Mouse (Mus musculus): ENCODE data around the gene Asah2.
A peak's percentile ranks its signal among the peaks of the same experiment; 100 is the strongest.
"Not testable (repeated sequence)": the region's sequence is repeated elsewhere in the genome, so short reads cannot be mapped to it uniquely, and the experiment has no call there.

Gene Asah2

GRCm38 (mm10) chr19:32119666-32120065, 11.7 kb upstream of the Asah2 start:
- no peak for DNase-seq (ENCODE audit: low read depth, low spot score)
- Histone ChIP-seq H3K36me3 (ENCODE audit: control insufficient read depth, insufficient read depth, low read length, poor library complexity, severe bottlenecking) (peaks cover 3% of the 10 kb centered on the region; the same call in 1 of the 2 replicates), H3K27me3 (ENCODE audit: control insufficient read depth, insufficient read depth, low read length, poor library complexity, severe bottlenecking) (no peaks in the 10 kb centered on the region)

GRCm38 (mm10) chr19:32118496-32118895, 10.5 kb upstream of the Asah2 start:
- H3K36me3 ChIP-seq (ENCODE audit: control insufficient read depth, insufficient read depth, low read length, poor library complexity, severe bottlenecking), result no peaks in the 10 kb centered on the region; the same call in 1 of the 2 replicates
- no peak for DNase-seq (ENCODE audit: low read depth, low spot score)

GRCm38 (mm10) chr19:32117484-32118018, 9.5 kb upstream of the Asah2 start:
- peak; percentile 49 for DNase-seq (ENCODE audit: low read depth, low spot score)
- no peaks in the 10 kb centered on the region; the same call in 1 of the 2 replicates for H3K36me3 ChIP-seq (ENCODE audit: control insufficient read depth, insufficient read depth, low read length, poor library complexity, severe bottlenecking)

More at GRCm38 (mm10) chr19:32118496-32118895, 10.5 kb upstream of the Asah2 start:
- H3K27me3 ChIP-seq (ENCODE audit: control insufficient read depth, insufficient read depth, low read length, poor library complexity, severe bottlenecking), result no peaks in the 10 kb centered on the region

GRCm38 (mm10) chr19:32111866-32112790, 4.1 kb upstream of the Asah2 start:
- peak; percentile 58 for DNase-seq (ENCODE audit: low read depth, low spot score)
- Histone ChIP-seq H3K36me3 (ENCODE audit: control insufficient read depth, insufficient read depth, low read length, poor library complexity, severe bottlenecking) (no peaks in the 10 kb centered on the region), H3K27me3 (ENCODE audit: control insufficient read depth, insufficient read depth, low read length, poor library complexity, severe bottlenecking) (no peaks in the 10 kb centered on the region)

More at GRCm38 (mm10) chr19:32117484-32118018, 9.5 kb upstream of the Asah2 start:
- no peaks in the 10 kb centered on the region for H3K27me3 ChIP-seq (ENCODE audit: control insufficient read depth, insufficient read depth, low read length, poor library complexity, severe bottlenecking)

- no peak for DNase-seq (ENCODE audit: low read depth, low spot score)
- Histone ChIP-seq H3K27me3 (ENCODE audit: control insufficient read depth, insufficient read depth, low read length, poor library complexity, severe bottlenecking) (no peaks in the 10 kb centered on the region), H3K36me3 (ENCODE audit: control insufficient read depth, insufficient read depth, low read length, poor library complexity, severe bottlenecking) (no peaks in the 10 kb centered on the region)
These were observed 1.3 kb downstream of the Asah2 start for GRCm38 (mm10) chr19:32106750-32107149.

DNA sequence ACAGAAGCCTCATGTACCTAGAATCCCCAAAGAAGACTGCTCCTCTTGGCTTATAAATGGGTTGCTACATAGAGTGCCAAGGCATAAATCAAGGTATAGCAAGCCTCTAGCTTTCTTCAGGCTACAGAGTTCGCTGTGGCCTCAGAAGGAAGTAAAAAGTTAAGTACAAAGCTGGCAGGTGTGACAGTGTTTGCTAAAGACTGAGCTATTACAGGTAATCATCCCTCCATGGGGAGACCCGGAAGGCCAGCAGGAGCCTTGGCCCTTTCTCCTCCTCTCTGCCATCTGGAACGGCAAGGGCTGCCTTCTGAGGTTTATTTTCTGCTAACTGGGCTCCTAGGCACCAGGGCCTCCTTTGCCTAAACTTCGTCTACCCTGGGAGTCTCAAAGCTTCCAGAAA, 3.8 kb downstream of the Asah2 start:
- no peak for DNase-seq (ENCODE audit: low read depth, low spot score)

GRCm38 (mm10) chr19:32102976-32103300, 5.1 kb downstream of the Asah2 start:
- DNase-seq (ENCODE audit: low read depth, low spot score), result no peak
- H3K36me3 ChIP-seq (ENCODE audit: control insufficient read depth, insufficient read depth, low read length, poor library complexity, severe bottlenecking), result no peaks in the 10 kb centered on the region
- no peaks in the 10 kb centered on the region for H3K27me3 ChIP-seq (ENCODE audit: control insufficient read depth, insufficient read depth, low read length, poor library complexity, severe bottlenecking)

More for the DNA sequence above, 3.8 kb downstream of the Asah2 start:
- Histone ChIP-seq H3K36me3 (ENCODE audit: control insufficient read depth, insufficient read depth, low read length, poor library complexity, severe bottlenecking) (no peaks in the 10 kb centered on the region), H3K27me3 (ENCODE audit: control insufficient read depth, insufficient read depth, low read length, poor library complexity, severe bottlenecking) (no peaks in the 10 kb centered on the region)

DNA sequence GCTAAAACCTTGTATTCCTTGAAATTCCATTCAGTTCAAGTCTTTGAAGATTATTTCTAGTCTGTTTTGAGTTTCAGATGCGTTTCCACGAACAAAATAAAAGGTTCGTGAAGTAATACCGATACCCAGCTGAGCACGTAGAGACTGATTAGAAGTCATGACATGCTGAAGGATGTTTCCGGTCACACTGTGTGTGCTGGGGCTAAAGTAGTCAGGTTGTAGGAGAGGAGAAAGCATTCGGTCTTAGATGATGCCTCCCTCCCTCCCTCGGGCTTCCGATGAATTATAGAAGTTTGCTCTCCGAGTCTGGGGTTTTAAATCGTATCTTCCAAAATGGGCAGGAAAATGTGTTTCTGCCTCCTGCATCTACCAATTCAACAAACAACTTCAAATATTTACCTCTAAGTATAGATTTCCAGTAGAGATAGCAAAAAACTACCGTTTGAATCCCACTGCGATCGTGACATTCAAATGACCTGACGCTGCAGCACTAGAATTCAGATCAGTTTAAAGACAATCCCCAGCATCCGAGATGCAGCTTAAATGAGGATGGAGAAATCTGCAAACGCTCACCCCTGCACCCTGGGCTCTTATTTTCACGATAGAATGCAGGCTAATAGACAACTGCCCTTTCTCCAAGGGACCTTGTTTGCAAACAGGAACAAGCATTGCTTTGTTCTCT, 5.6 kb downstream of the Asah2 start:
- DNase-seq (ENCODE audit: low read depth, low spot score), result no peak
- H3K36me3 ChIP-seq (ENCODE audit: control insufficient read depth, insufficient read depth, low read length, poor library complexity, severe bottlenecking), result no peaks in the 10 kb centered on the region
- H3K27me3 ChIP-seq (ENCODE audit: control insufficient read depth, insufficient read depth, low read length, poor library complexity, severe bottlenecking), result no peaks in the 10 kb centered on the region

- no peaks in the 10 kb centered on the region for H3K27me3 ChIP-seq (ENCODE audit: control insufficient read depth, insufficient read depth, low read length, poor library complexity, severe bottlenecking)
- H3K36me3 ChIP-seq (ENCODE audit: control insufficient read depth, insufficient read depth, low read length, poor library complexity, severe bottlenecking), result no peaks in the 10 kb centered on the region
- no peak for DNase-seq (ENCODE audit: low read depth, low spot score)
These were observed 9.4 kb downstream of the Asah2 start for GRCm38 (mm10) chr19:32098582-32098981.

GRCm38 (mm10) chr19:32092358-32092757, 15.7 kb downstream of the Asah2 start:
- no peaks in the 10 kb centered on the region for H3K27me3 ChIP-seq (ENCODE audit: control insufficient read depth, insufficient read depth, low read length, poor library complexity, severe bottlenecking)
- H3K36me3 ChIP-seq (ENCODE audit: control insufficient read depth, insufficient read depth, low read length, poor library complexity, severe bottlenecking), result no peaks in the 10 kb centered on the region
- no peak for DNase-seq (ENCODE audit: low read depth, low spot score)

DNA sequence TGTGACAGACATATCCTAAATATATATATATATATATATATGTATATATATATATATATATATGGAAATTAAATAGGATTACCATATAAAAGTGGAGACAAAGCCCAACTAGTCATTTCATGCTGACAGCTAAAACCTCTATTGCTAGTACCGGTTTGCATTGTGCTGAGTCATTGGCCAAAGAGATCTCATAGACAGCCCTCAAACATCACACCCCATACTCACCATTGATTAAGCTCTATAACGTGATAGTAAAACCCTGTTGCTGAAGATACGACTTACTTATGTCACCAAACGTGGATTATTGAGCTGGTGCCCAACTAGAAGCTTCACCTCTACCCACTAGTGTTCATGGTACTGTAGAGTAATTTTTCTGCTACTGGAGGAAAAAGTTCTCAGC, 17.2 kb downstream of the Asah2 start:
- no peaks in the 10 kb centered on the region for H3K36me3 ChIP-seq (ENCODE audit: control insufficient read depth, insufficient read depth, low read length, poor library complexity, severe bottlenecking)
- H3K27me3 ChIP-seq (ENCODE audit: control insufficient read depth, insufficient read depth, low read length, poor library complexity, severe bottlenecking), result no peaks in the 10 kb centered on the region
- DNase-seq (ENCODE audit: low read depth, low spot score), result no peak

DNA sequence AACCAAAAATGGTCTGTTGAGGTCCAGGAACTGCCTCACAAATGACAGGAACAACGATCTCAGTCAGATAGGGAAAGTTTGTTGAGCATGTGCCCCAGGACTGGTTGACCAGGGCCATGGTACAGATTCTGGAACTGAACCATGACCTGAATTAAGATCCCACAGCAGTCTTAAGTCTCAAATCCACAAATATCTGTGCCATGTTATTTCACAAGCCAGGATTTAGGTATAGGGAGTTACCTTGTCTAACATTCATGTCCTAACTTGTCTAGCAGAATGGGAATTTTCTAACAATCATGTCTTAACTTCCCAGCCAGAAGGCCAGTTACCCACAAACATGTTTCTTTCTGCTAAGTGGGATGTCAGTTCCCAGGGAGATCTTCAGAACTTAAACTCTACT, 19.4 kb downstream of the Asah2 start:
- no peaks in the 10 kb centered on the region for H3K36me3 ChIP-seq (ENCODE audit: control insufficient read depth, insufficient read depth, low read length, poor library complexity, severe bottlenecking)
- H3K27me3 ChIP-seq (ENCODE audit: control insufficient read depth, insufficient read depth, low read length, poor library complexity, severe bottlenecking), result no peaks in the 10 kb centered on the region
- DNase-seq (ENCODE audit: low read depth, low spot score), result no peak

GRCm38 (mm10) chr19:32087736-32088470, 20.1 kb downstream of the Asah2 start:
- no peaks in the 10 kb centered on the region for H3K27me3 ChIP-seq (ENCODE audit: control insufficient read depth, insufficient read depth, low read length, poor library complexity, severe bottlenecking)
- DNase-seq (ENCODE audit: low read depth, low spot score), result no peak
- H3K36me3 ChIP-seq (ENCODE audit: control insufficient read depth, insufficient read depth, low read length, poor library complexity, severe bottlenecking), result no peaks in the 10 kb centered on the region

- H3K36me3 ChIP-seq (ENCODE audit: control insufficient read depth, insufficient read depth, low read length, poor library complexity, severe bottlenecking); DNase-seq (ENCODE audit: low read depth, low spot score); H3K27me3 ChIP-seq (ENCODE audit: control insufficient read depth, insufficient read depth, low read length, poor library complexity, severe bottlenecking): not testable (repeated sequence)
These were observed 23.2 kb downstream of the Asah2 start for GRCm38 (mm10) chr19:32084813-32085212.
